Mouse (Mus musculus) embryonic facial prominence, embryonic 10.5 days (tissue): ENCODE results near the gene Gstp1. TPM values are rescaled to one million over a fixed set of nuclear protein-coding genes. Genes with fewer than 3 reads are reported as not detected.

ENCODE experiments used
- DNase-seq: peaks from one replicate; pipeline ENCODE4 v3.0.0-alpha.2; 2017; ENCODE audit warnings: low spot score
- H3K27ac ChIP-seq: fragments of 300-500 bp; sonication (generic); replicated peaks from 2 replicates; pipeline ENCODE4 v1.5.1; 2016; ENCODE audit warnings: mild to moderate bottlenecking
- H3K27me3 ChIP-seq: fragments of 300-500 bp; sonication (generic); replicated peaks from 2 replicates; pipeline ENCODE4 v1.6.1; 2016; ENCODE audit warnings: low read depth, mild to moderate bottlenecking; ENCODE audit not compliant: poor library complexity, severe bottlenecking
- H3K36me3 ChIP-seq: fragments of 300-500 bp; sonication (generic); replicated peaks from 2 replicates; pipeline ENCODE4 v1.6.1; 2016; ENCODE audit warnings: mild to moderate bottlenecking, moderate library complexity
- H3K4me1 ChIP-seq: fragments of 300-500 bp; sonication (generic); 2 replicates; pipeline ENCODE4 v1.6.1; 2016
- H3K4me3 ChIP-seq: fragments of 300-500 bp; sonication (generic); 2 replicates; pipeline ENCODE4 v1.5.1; 2016; ENCODE audit warnings: mild to moderate bottlenecking, moderate library complexity
- H3K9me3 ChIP-seq: fragments of 300-500 bp; sonication (generic); 2 replicates; pipeline ENCODE4 v1.6.1; 2016; ENCODE audit warnings: mild to moderate bottlenecking
- WGBS: fragments of 180-500 bp; shearing (Covaris S2); methylation state at CpG from one replicate; pipeline ENCODE4 v1.1.7; 2016; 5-methylcytosine and 5-hydroxymethylcytosine counted together
- polyA plus RNA-seq: library from polyadenylated mRNA; unstranded; fragments of >200 nt; fragmentation: Nextera tagmentation; extraction: Ambion mirVana; gene quantifications from 2 replicates; pipeline ENCODE4 v1.2.1, GENCODE M21; 2016

Gstp1 gene
- polyA plus RNA-seq, 1 experiment from 2014 or later, result 458 TPM

- DNase-seq, result no peak
- Histone ChIP-seq H3K27me3 (no peaks in the 10 kb centered on the region), H3K4me3 (no peak overlapping the region), H3K9me3 (peaks cover 6% of the 10 kb centered on the region; the same call in 1 of the 2 replicates), H3K27ac (no peak overlapping the region), H3K4me1 (peaks cover 17% of the 10 kb centered on the region), H3K36me3 (no peaks in the 10 kb centered on the region)
- 77% methylated on average over 7 of the region's 7 CpGs for WGBS
Measured at GRCm38 (mm10) chr19:4023185-4023584, 14.6 kb downstream of the Gstp1 start.

DNA sequence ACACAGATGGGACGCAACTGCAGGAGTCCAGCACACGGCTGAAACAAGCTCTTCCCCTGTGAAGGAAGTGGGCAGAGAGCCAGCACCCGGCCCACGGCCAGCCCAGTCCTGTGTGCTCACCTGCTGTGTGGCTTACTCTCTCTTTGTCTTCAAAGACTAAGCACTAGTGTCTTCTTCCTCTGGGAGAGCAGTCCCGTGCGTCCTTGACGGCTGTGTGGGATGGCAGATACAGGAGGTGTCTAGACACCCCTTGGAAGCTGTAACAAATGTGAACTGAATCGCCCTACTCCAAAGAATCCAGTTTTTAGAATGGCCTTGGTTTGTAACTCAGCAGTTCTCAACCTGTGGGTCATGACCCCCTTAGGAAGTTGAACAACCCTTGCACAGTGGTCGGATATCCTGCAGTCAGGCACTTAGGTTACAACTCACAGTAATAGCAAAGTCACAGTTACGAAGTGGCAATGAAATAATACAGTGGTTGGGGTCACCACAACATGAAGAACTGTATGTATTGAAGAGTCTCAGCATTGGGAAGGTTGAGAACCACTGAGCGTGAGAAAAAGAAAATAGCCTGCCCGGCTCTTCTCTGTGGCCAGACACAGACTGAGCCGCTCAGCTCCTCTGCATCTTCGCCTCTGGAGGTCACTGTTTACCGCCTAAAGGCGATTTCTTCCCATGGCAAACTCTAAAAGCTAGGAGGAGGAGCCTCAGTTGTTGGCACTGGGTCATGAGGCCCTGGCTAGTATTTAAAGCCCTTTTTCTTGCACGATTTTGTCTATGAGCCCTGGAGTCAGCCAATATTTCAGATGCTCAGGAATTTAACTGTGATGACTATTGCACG is 18.8 kb downstream of the Gstp1 start:
- Histone ChIP-seq H3K27ac (peak overlapping the region; percentile 57), H3K9me3 (no peaks in the 10 kb centered on the region), H3K27me3 (no peaks in the 10 kb centered on the region), H3K36me3 (no peaks in the 10 kb centered on the region), H3K4me3 (no peak overlapping the region), H3K4me1 (peaks cover 23% of the 10 kb centered on the region; the same call in 1 of the 2 replicates)
- WGBS, result 37% methylated on average over 18 of the region's 18 CpGs
- DNase-seq, result peak; percentile 70

DNA sequence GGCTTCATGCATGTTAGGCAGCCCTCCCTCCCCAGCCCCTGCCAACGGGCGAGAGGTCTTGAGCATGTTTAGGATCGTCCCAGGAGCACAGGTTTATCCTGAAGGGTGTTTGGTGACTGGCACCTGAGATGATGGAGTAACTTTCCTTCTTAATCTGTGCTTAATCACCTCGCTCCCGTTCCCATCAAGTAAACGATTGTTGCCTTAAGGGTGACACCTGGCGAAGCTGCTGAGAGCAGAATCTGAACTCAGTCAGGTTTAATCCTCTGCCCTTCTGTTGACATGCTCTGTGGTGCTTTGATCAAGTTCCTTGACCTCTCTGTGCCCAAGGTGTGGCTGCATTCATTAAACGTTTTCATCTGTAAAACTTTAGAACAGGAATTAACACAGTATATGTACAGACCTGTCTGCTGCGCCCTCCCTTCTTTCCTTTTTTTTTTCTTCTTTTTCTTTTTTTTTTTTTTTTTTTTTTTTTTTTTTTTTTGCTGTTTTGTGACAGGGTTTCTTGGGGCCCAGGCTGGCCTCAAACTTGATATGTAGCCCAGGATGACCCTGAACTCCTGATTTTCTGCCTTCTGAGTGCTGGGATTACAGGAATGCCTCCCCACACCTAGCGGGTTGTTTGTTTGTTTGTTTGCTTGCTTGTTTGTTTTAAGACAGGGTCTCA is 19.7 kb downstream of the Gstp1 start:
- Histone ChIP-seq H3K36me3 (no peaks in the 10 kb centered on the region), H3K4me3 (no peak overlapping the region), H3K27me3 (no peaks in the 10 kb centered on the region), H3K9me3 (no peaks in the 10 kb centered on the region), H3K27ac (no peak overlapping the region), H3K4me1 (peaks cover 31% of the 10 kb centered on the region)
- DNase-seq, result no peak
- 64% methylated on average over 10 of the region's 10 CpGs for WGBS

- H3K27ac ChIP-seq, result no peak overlapping the region
- whole genome bisulfite sequencing, result 54% methylated on average over 5 of the region's 5 CpGs
- no peak for DNase-seq
- no peaks in the 10 kb centered on the region for H3K27me3 ChIP-seq
- H3K9me3 ChIP-seq, result no peaks in the 10 kb centered on the region
- no peak overlapping the region for H3K4me3 ChIP-seq
- peaks cover 44% of the 10 kb centered on the region for H3K4me1 ChIP-seq
- H3K36me3 ChIP-seq, result peaks cover 4% of the 10 kb centered on the region
Measured at GRCm38 (mm10) chr19:4015635-4016034, 22.1 kb downstream of the Gstp1 start.

DNA sequence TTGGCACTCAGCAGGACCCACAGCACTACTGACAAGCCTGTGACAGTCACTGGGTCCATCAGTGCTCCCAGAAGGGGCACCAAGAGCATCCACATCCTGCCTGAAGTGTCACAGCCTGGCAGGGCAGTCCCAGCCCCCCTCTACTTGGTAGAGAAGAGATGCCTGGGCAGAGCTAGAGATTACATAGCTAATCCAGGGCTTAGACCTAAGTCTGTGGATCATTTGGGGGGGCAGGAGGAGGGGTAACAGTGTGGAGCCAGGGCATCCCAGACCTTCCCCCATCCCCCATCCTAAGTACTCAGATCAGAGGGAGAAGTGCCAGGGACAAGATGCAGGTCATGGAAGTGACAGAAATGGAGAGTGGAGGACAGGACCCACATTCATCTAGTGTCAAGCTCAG is 23.0 kb downstream of the Gstp1 start:
- H3K9me3 ChIP-seq, result no peaks in the 10 kb centered on the region
- DNase-seq, result no peak
- 0 out of 2 replicates have a peak overlapping the region, but pooled peaks have one; percentile 42 for H3K27ac ChIP-seq
- H3K4me3 ChIP-seq, result no peak overlapping the region
- H3K27me3 ChIP-seq, result no peaks in the 10 kb centered on the region
- H3K36me3 ChIP-seq, result peaks cover 12% of the 10 kb centered on the region
- peaks cover 44% of the 10 kb centered on the region for H3K4me1 ChIP-seq

- DNase-seq, result no peak
- Histone ChIP-seq H3K27me3 (no peaks in the 10 kb centered on the region), H3K36me3 (peaks cover 29% of the 10 kb centered on the region), H3K4me3 (peak overlapping the region; percentile 86), H3K9me3 (no peaks in the 10 kb centered on the region), H3K4me1 (peaks cover 31% of the 10 kb centered on the region), H3K27ac (peak overlapping the region; percentile 45)
- WGBS, result 17% methylated on average over 9 of the region's 9 CpGs
Measured at GRCm38 (mm10) chr19:4013066-4013465, 24.7 kb downstream of the Gstp1 start.

- peaks cover 35% of the 10 kb centered on the region for H3K36me3 ChIP-seq
- H3K27me3 ChIP-seq, result no peaks in the 10 kb centered on the region
- no peaks in the 10 kb centered on the region for H3K9me3 ChIP-seq
- under 1% methylated on average over 45 of the region's 45 CpGs for WGBS
- H3K4me3 ChIP-seq, result peak within 1 kb of the TSS; percentile 86
- peak; percentile 97 for DNase-seq
- peak within 1 kb of the TSS; percentile 83 for H3K27ac ChIP-seq
- peaks cover 31% of the 10 kb centered on the region for H3K4me1 ChIP-seq
Measured at GRCm38 (mm10) chr19:4012432-4013022, 25.3 kb downstream of the Gstp1 start, which contains the start of gene Ndufv1. Gene Ndufv1, minus strand, starts transcription at chr19:4012806.

GRCm38 (mm10) chr19:4011086-4011485 is 26.7 kb downstream of the Gstp1 start:
- H3K27ac ChIP-seq, result no peak overlapping the region
- H3K9me3 ChIP-seq, result no peaks in the 10 kb centered on the region
- peaks cover 31% of the 10 kb centered on the region for H3K4me1 ChIP-seq
- 93% methylated on average over 5 of the region's 5 CpGs for WGBS
- H3K4me3 ChIP-seq, result peak overlapping the region; percentile 86; the same call in 1 of the 2 replicates
- no peak for DNase-seq
- H3K27me3 ChIP-seq, result no peaks in the 10 kb centered on the region
- H3K36me3 ChIP-seq, result peaks cover 49% of the 10 kb centered on the region

GRCm38 (mm10) chr19:4005971-4006370 is 31.8 kb downstream of the Gstp1 start:
- H3K4me3 ChIP-seq, result no peak overlapping the region
- H3K36me3 ChIP-seq, result peaks cover 65% of the 10 kb centered on the region
- H3K9me3 ChIP-seq, result no peaks in the 10 kb centered on the region
- no peak overlapping the region for H3K27ac ChIP-seq
- no peaks in the 10 kb centered on the region for H3K27me3 ChIP-seq
- peaks cover 13% of the 10 kb centered on the region for H3K4me1 ChIP-seq
- no peak for DNase-seq
- 92% methylated on average over 8 of the region's 8 CpGs for WGBS

DNA sequence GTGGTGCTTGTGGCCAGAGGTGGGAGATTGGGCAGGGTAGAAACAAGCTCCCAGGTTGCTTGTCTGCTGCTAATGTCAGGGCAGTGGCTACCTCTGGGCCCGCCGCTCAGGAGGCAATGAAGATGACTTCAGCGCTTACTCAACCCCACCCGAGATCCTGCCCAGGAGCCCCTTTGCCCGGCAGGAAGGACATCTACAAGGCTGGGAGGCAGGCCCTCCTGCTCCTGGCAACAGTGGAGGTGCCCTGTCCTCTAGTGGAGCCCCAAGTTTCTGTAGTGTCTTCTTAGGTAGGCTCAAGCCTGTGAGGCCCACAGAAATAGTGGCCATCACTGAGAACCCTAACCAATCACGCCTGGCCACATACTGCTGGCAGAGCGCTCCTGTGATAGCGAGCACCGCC is 32.7 kb downstream of the Gstp1 start:
- H3K9me3 ChIP-seq, result no peaks in the 10 kb centered on the region
- no peaks in the 10 kb centered on the region for H3K27me3 ChIP-seq
- peaks cover 58% of the 10 kb centered on the region for H3K36me3 ChIP-seq
- DNase-seq, result no peak
- no peak overlapping the region for H3K4me3 ChIP-seq
- H3K27ac ChIP-seq, result no peak overlapping the region
- H3K4me1 ChIP-seq, result peaks cover 16% of the 10 kb centered on the region
- WGBS, result 94% methylated on average over 9 of the region's 9 CpGs

- Histone ChIP-seq H3K9me3 (no peaks in the 10 kb centered on the region), H3K4me1 (peaks cover 23% of the 10 kb centered on the region), H3K27ac (no peak overlapping the region), H3K27me3 (peaks cover 3% of the 10 kb centered on the region; the same call in 1 of the 2 replicates), H3K4me3 (no peak overlapping the region), H3K36me3 (peaks cover 50% of the 10 kb centered on the region)
- WGBS, result 92% methylated on average over 15 of the region's 15 CpGs
- DNase-seq, result no peak
Measured at GRCm38 (mm10) chr19:4004331-4004730, 33.5 kb downstream of the Gstp1 start.

DNA sequence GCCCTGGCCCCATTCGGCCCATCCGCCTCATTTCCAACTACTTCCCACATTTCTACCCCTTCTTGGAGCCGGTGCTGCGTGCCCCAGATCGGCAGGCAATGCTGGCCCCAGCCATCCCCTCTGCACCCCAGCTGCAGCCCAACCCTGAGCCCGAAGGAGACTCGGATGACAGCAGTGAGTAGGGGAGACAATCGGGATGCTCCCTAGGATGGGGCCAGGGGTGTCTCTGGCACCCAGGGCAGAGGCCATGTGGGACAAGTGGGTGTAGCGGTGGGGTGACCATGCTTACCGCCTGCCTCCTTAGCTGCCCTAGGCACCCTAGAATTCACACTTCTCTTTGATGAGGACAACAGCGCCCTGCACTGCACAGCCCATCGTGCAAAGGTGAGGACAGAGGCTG is 34.1 kb downstream of the Gstp1 start:
- peaks cover 8% of the 10 kb centered on the region; the same call in 1 of the 2 replicates for H3K27me3 ChIP-seq
- H3K27ac ChIP-seq, result no peak overlapping the region
- 82% methylated on average over 12 of the region's 12 CpGs for WGBS
- H3K36me3 ChIP-seq, result peaks cover 43% of the 10 kb centered on the region
- DNase-seq, result no peak
- H3K4me3 ChIP-seq, result no peak overlapping the region
- H3K9me3 ChIP-seq, result no peaks in the 10 kb centered on the region
- H3K4me1 ChIP-seq, result peaks cover 23% of the 10 kb centered on the region
